Mouse (Mus musculus): ENCODE data around the gene Chil1.

The Chil1 gene

DNA sequence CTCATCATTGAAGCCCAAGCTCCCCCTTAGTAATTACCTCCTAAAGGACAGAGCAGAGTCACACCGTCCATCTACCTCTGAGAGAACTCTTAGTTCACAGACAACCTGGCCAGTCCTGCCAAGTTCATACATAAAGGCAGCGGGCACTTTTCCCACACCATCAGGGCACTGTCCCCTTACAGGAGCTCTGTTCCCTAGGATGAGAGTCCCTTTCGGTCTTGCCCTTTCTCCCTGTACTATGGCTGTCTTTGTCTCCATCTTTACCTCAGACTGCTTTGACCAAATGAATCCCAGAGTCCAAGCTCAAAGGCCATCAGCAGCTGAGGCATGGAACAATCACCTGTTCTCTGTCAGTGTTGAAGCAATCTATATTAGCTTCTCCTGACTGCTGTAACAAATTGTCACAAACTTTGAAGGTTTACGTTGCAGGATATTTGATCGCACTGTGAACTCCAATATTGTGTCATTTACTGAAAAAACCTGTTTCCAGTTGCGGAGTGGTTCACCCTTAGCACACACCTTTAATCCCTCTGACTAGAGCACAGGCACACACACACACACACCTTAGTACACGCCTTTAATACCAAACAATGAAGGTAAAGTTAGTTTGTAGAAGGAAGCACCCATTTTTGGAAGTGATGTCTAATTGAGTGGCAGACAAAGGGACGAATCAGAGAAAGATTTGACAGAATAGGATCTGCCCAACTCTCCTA, 12.8 kb upstream of the Chil1 start:
- no peak for DNase-seq (ENCODE audit: low read depth, low spot score)

- DNase-seq (ENCODE audit: low read depth, low spot score) = no peak
These were observed 8.9 kb upstream of the Chil1 start for GRCm38 (mm10) chr1:134173081-134173480.

DNA sequence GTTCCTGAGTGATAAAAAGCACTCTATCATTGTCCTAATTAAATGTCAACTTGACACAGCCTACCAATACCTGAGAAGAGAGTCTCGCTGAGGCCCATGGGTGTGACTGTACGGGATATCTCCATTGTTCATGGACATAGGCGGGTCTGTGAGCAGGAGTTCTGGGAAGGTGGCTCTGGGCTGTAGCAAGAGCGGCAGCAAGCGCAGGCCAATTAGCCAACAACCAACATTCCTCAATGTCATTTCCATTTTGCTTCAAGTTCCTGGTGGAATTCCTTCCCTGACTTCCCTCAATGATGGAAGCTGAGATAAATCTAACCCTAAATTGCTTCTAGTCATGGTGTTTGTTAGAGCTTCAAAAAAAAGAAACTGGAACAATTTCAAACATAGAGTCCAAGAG, 4.0 kb upstream of the Chil1 start:
- DNase-seq (ENCODE audit: low read depth, low spot score) = no peak

- no peak for DNase-seq (ENCODE audit: low read depth, low spot score)
These were observed 2.1 kb downstream of the Chil1 start for GRCm38 (mm10) chr1:134184089-134184488.

- DNase-seq (ENCODE audit: low read depth, low spot score) = no peak
These were observed 6.2 kb downstream of the Chil1 start for GRCm38 (mm10) chr1:134188217-134188616.

- no peak for DNase-seq (ENCODE audit: low read depth, low spot score)
These were observed 7.2 kb downstream of the Chil1 start for GRCm38 (mm10) chr1:134188989-134189729.

GRCm38 (mm10) chr1:134191192-134191591, 9.2 kb downstream of the Chil1 start:
- DNase-seq (ENCODE audit: low read depth, low spot score) = no peak

GRCm38 (mm10) chr1:134192024-134192423, 10.0 kb downstream of the Chil1 start:
- DNase-seq (ENCODE audit: low read depth, low spot score) = no peak

GRCm38 (mm10) chr1:134193126-134193525, 11.2 kb downstream of the Chil1 start, which contains the start of gene Mybph:
Gene Mybph, plus strand, starts transcription at chr1:134193448.
- DNase-seq (ENCODE audit: low read depth, low spot score) = no peak

DNA sequence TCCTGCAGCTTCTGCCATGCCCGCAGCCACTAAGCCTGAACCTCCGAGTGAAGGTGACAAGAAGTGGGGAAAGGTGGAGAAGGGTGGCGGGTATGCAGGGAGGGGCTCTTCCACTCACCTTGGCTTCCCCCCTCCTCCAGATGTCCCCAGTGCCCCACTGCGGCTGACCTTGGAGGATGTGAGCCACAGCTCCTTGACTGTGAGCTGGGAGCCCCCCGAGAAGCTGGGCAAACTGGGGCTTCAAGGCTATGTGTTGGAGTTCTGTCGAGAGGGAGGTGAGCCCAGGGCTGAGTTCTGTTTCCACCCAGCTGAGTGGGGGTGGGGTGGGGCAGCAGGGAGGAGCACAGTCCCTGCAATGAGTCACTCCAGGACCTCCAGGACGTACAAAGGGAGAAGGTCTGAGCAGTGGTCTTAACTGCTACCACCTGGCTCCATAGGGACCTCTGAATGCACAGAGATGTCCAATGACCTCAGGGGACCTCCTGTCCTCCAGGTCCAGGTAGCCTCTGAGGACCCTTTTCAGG, 11.8 kb downstream of the Chil1 start:
- DNase-seq (ENCODE audit: low read depth, low spot score) = no peak

- DNase-seq (ENCODE audit: low read depth, low spot score) = no peak
These were observed 12.5 kb downstream of the Chil1 start for GRCm38 (mm10) chr1:134194298-134195022.

GRCm38 (mm10) chr1:134195117-134195516, 13.1 kb downstream of the Chil1 start:
- DNase-seq (ENCODE audit: low read depth, low spot score) = no peak

DNA sequence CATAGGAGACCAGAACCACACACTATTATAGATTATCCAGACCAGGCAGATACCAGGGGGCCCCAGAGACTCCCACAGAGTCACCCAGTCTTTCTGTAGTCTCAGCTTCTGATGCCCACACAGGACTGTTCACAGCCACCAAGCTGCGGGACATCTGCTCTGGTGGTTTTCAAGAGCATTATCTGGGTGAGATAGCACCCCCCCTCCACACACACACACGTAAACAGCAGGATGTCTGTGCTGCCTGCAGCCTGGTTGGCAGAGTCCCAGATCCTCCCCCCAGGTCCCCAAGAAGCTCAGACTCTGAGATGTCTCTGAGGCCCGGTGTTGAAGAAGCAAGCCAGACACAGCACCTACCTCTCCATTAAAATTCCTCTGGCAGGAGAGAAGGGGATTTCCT, 13.6 kb downstream of the Chil1 start:
- no peak for DNase-seq (ENCODE audit: low read depth, low spot score)

DNA sequence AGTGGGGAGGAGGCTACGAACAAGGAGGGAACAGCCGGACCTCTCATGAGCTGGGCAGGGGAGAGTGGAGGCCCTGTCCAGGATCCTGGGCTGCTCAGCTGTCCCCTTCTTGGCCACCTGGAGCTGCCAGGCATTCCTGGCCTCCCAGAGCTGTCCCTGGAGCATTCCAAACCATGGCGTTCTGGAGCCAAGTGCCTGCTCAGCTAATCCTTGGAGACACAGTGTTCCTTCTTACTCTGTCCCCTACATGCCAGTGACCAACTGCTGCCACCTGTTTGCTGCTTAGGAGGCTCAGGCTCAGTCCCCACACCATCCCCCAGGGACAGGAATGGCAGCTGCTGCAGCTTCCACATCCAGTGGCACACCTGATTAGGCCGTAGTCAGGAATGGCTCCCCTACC, 14.0 kb downstream of the Chil1 start:
- no peak for DNase-seq (ENCODE audit: low read depth, low spot score)

DNA sequence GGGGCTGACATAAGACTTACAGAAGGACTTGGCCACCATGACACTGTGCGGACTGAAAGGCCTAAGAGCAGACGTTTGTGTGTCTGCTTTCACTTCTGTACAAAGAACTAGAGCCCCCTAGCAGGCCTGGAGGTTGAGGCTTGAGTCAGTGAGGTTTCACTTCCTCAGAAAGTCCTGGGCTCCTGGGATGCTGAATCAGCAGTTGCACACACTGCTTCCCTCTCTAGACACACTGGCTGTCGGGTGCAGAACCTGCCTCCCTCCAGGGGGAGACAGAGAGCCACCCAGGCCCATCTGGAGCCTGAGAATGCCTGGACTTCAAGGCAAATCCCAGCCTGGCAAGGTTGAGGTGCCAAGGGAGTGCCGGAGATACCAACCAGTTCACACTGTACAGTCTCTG, 14.4 kb downstream of the Chil1 start:
- no peak for DNase-seq (ENCODE audit: low read depth, low spot score)

GRCm38 (mm10) chr1:134197325-134197982, 15.5 kb downstream of the Chil1 start:
- no peak for DNase-seq (ENCODE audit: low read depth, low spot score)

DNA sequence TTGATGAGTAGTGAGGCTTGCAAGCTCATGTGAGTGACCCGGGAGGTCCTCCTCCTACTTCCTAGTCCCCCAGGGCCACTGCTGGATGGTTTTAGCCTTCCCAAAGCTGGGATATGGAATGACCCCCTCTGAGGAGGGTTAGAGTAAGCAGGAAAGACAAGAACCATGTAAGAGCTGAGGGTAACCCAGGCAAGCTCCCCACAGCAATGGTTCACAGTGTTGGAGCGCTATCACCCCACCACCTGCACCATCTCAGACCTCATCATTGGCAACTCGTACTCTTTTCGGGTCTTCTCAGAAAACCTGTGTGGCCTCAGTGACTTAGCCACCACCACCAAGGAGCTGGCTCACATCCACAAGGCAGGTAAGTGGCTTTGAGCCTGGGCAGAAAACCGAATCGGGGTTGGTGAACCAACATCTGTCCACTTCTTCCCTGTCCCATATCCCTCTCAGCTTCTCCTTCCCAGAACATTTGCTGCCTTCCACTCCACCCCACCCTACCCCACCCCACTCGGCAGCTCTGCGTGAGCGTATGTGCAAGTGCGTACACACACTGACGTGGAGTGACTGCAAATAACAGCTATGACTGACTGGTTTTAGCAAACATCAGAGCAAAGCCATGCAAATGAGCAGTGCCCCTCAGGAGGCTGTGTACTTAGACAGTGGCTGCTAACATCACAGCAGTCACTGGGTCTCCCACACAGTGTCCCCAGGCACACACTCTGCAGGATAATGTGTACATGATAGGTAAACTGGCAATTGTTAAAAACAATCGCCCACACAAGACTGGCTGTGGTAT, 16.4 kb downstream of the Chil1 start:
- no peak for DNase-seq (ENCODE audit: low read depth, low spot score)

GRCm38 (mm10) chr1:134200481-134200880, 18.5 kb downstream of the Chil1 start:
- no peak for DNase-seq (ENCODE audit: low read depth, low spot score)

GRCm38 (mm10) chr1:134200998-134201686, 19.2 kb downstream of the Chil1 start:
- DNase-seq (ENCODE audit: low read depth, low spot score) = no peak

GRCm38 (mm10) chr1:134201751-134202420, 19.9 kb downstream of the Chil1 start:
- peak; percentile 43 for DNase-seq (ENCODE audit: low read depth, low spot score)
